Mouse (Mus musculus) kidney, adult 9 months (tissue): ENCODE measurements around the gene Sccpdh.
"Not testable (repeated sequence)": the region's sequence is repeated elsewhere in the genome, so short reads cannot be mapped to it uniquely, and the experiment has no call there.

Experiments
- DNase-seq: peaks from one replicate; pipeline ENCODE4 v3.0.0; 2022

Sccpdh gene

DNA sequence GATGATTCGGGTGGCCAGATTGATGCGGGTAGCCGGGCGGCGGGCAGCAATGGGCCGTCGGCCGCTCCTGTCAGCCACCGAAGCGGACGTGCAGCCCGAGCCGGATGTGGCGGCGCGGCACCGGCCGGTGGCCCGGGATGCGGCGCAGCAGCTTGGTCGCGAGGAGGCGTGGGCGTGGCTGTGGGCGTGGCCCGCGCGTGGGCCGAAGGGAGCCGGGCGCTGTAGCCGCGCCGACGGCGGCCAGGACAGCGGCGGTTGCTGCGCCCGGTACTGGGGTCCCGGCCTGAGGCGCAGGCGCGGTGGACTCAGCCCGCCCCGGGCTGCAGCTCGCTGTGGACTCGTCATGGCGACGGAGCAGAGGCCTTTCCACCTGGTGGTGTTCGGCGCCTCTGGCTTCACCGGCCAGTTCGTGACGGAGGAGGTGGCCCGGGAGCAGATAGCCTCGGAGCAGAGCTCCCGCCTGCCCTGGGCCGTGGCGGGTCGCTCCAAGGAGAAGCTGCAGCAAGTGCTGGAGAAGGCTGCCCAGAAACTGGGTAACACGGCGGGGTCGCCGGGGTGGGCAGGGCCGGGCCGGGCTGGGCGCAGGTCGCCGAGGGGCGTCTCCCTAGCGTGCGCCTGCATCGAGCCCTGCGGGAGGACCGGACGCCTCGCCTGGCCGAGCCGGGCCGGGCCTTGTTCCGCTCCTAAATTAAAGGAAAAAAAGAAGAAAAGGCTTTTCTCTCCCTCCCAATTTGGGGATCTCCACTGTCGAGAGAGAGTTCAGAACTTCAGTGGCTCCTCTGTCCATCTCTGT lies at the start of gene Sccpdh:
Sccpdh (plus strand) TSS at position 198 of the 793 bp plus-strand sequence.
- DNase-seq = peak; percentile 83

DNA sequence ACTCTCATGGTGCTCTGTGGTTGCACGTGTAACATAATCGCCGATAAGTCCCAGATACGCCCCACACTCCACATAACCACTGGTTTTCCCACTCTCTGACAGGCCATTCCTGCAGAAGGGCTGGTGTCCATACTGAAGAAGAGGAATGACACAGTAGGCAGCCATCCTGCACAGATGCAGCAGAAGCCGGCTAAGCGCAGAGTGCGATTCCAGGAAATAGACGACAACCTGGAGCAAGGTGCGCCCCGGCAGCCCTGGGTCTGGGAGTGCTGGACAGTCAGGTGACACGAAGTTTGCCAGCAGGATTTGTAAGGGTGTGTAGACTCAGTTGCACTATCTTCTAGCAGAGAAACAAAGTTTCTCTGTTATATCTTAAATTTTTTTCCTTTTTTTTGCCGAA lies 45.3 kb upstream of the Sccpdh start:
- no peak for DNase-seq

DNA sequence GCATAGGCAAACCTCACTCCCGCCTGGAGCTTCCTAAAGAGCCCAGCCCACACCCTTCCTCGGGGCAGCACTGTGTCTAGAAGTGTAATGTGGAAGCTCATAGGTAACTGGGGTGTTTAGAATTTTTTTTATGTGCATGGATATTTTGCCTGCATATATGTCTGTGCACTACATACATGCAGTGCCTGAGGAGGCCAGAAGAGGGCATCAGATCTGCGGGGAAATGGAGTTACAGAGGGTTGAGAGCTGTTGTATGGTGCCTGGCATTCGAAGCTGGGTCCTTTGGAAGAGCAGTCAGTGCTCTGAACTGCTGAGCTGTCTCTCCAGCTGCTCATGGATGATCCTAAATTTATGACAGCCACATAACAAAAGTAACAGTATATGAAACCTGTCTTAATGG lies 44.4 kb upstream of the Sccpdh start:
- DNase-seq = peak; percentile 41

DNA sequence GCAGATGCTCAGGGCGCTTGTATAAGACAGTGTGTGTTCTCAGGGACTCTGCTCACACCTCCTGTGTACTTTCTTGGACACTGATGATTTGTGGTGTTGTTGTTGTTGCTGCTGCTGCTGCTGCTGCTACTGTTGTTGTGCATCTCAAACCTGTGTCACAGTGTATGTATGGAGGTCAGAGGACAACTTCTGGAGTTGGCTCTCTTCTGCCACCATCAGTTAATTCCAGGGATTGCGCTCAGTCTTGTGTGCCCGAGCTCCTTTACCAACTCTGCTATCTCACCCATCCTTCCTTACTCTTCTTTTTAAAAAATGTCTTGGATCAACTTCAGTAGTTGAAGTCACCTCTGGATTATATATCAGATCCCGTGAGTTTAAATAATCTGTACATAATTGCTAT lies 43.7 kb upstream of the Sccpdh start:
- DNase-seq = peak; percentile 69

DNA sequence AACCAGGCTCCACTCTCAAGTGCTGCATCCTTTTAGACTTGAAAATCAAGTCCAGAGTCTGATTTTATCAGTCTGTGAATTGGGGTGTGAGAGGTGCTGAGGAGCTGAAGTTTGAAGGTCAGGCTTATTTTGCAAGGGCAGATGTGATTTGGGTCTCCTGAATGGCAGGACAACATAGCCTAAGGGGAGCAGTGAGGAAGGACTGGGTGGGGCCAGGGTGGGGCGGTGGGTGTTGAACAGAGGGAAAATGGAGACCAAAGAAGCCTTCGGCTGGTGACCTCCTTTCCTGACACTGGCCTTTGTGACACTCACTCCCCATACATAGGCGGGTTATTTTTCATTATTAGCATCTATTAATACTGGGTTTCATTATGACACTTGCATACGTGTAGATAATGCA lies 40.2 kb upstream of the Sccpdh start:
- no peak for DNase-seq

DNA sequence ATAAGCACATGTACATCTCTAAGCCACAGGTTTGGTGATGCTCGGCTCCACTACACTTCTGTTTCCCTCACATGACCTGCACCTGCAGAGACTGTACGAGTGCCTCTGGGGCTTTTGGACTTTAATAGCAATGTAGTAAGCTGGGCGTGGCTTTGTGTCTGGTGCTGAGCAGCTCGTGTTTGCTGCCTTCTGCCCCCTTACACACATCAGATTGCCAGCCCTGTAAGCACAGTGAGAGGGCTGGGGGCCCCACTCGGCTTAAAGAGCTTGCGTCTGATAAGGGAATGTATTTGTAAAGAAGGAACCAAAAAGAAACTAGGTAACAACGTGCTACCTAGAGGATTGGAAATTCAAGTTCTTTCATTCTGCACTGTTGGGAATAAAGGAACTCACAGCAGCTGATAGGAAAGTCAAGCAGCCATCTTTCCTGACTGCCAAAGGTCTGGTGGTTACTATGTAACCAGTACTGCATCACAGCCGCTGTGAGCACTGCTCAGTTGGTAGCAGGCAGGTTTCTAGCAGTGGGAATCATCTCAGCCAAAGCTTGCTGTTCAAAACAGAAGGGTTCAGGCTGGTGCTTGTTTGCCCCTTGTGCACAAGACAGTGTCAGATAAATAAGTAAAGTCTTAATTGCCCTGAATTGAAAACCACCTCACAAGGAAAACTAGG lies 39.4 kb upstream of the Sccpdh start:
- DNase-seq = no peak

DNA sequence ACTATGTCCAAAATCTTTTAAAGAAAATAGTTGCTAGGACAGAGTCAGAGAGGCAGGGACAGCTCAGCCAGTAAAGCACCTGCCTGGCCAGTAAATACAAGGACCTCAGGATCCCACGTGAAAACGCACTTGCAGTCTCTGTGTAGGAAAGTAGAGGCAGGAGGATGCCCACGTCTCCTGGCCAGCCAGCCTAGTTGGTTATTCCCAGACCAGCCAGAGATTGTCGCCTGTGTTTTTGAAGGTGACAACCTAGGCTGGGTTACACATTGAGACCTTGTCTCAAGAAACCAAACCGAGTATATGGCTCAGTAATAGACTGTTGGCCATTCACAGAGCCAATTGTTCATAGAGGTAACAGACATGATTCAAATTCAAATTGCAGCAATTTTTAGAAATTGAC lies 38.7 kb upstream of the Sccpdh start:
- DNase-seq = no peak

DNA sequence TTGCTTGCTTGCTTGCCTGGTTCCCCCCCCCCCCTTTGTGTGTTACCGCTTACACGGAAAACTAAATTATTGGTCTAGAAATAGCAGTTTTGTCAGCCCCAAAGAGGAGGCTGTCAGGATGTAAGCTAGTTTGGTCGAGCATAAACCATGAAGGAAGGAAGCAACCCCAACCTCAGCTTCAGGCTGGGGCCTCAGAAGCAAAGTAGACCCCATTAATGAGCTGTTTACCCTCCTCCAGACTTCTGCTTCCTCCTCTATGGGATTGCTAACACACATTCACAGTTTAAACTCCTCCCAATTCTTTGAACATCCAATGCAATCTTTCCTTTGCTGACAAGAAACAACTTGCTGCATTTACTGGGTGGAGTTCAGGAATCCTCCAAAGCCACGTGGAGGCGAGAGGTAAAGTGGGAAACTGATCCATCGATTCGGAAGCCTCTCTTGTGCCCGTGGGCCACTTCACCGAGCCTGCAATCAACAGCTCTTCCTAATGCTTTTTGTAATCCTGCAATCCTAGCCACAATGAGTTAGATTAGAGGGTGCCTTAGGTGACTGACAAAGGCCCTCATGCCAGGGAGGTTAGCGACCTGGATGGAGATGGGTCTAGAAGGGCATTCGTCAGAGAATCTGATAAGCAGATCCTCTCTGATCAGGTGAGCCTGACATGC lies 35.1 kb upstream of the Sccpdh start:
- no peak for DNase-seq

DNA sequence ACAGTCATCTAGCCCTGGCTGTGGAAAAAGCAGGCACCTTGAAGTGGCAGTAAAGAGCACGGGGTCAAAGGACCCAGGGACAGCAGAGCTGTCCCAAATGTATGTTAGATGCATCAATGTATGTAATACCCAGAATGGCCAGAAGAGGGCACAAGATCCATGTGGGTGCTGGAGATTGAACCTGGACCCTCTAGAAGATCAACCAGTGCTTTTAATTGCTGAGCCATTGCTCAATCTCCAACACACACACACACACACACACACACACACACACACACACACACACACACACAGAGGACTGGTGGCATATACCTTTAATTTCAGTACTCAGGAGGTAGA lies 34.6 kb upstream of the Sccpdh start:
- peak; percentile 48 for DNase-seq

DNA sequence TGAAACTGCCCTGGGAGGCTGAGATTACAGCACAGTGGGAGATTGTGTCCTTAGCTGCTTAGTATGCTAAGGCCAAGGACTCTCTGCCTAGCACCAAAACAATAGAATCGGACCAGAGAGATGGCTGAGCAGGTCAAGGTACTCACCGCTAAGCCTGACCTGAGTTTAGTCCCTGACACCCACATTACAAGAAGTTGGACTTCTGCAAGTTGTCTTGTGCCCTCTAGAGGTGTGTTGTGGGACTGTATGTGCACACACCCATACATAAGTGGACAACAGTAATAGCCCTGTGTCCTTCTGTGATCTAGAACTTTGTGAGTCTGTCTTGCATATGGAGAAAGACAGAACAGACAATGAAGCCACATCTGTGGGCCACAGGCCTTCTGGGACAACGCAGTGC lies 33.9 kb upstream of the Sccpdh start:
- no peak for DNase-seq

DNA sequence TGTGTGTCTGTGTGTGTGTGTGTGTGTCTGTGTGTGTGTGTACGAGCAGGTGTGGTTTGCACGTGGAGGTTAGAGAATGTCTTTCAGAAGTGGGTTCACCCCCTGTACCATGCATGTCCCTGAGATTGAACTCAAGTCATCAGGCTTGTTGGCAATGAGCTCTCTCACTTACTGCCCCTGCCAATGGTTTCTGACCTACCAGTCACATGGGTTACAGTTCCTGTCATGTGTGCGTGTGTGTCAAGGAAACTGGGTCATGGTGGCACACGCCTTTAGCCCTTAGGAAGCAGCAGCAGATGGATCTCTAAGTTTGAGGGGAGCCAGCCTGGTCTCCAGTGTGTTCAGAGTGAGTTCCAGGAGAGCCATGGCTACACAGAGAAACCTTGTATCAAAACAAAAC lies 25.3 kb upstream of the Sccpdh start:
- no peak for DNase-seq

DNA sequence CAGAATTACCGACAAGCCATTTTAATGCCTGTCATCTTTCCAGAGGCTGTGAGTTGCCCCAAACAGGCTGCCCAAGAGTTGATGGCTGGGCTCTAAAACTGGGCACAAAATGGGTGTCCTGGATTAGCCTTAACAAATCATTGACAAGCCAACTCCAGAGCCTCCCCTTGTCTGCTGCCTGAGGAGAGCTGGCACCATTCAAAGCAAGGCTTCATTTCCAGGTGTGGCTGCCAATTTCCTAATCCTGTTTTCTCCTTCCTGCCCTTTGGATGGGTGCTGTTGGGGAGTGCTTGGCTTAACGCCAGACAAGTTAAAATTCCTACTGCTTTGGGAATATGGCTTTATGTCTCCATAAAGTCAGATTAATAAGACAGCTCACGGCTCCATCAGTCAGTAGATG lies 23.9 kb upstream of the Sccpdh start:
- DNase-seq = peak; percentile 65

DNA sequence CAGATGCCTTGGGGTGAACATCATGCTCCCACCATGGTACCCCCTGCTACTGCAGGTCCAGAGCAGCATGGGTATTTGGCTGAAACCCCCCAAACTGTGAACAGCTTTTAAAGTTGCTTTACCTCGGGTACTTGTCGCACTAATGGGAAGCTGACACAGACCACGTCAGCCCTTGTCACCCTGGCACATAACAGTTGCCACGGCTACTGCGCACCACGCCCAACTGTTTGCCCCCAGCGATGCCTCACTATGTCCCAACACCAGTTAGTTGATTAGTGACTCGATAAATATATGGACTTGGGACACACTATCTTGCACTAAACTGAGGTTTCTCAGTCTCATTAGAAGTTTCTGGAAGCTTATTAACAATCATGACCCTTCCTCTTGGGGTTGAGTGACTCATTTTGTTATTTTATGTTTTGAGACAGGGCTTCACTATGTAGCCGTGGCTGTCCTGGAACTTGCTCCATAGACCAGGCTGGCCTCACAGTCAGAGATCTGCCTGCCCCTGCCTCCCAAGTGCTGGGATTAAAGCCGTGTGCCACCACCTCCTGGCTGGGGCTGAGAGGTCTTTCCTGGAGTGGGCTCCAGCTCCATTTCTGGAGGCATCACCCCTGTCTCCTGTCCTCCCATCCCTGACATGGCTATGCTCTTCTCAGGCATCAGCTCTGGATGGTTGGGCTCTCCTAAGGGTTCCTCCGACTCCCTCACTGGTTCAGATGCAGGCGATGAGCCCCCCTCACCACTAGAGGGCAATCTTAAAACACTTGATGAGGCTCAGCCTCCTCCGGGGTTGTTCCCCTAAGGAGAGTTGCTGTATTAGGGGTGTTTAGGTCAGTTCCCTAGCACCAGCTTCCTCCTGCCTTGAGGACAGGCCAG lies 22.7 kb upstream of the Sccpdh start:
- peak; percentile 84 for DNase-seq

DNA sequence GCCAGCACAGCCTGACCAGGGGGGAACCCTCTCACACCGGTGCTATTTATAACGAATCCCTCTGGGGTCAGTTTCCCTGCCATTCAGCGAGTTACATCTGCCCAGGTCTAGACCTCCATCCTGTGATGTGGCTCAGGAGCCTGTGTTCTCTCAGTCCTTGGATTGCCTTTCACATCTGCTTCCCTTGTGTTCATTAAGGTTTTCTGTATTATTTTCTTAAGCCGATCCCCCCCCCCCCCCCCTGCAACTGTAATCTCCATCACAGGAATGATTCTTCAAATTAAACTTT lies 22.1 kb upstream of the Sccpdh start:
- DNase-seq = no peak

DNA sequence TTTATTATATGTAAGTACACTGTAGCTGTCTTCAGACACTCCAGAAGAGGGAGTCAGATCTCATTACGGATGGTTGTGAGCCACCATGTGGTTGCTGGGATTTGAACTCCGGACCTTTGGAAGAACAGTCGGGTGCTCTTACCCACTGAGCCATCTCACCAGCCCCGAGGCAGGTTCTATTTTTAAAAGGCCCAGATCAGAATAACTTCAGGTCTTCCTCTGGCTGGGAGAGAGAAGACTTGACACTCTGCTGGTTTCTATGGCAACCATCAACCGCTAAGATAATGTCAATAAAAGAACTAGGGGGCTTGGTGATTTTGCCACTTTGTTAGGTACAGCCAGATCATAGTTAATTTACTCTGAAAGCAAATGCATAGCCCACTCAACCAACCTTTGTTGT lies 19.3 kb upstream of the Sccpdh start:
- DNase-seq = not testable (repeated sequence)

DNA sequence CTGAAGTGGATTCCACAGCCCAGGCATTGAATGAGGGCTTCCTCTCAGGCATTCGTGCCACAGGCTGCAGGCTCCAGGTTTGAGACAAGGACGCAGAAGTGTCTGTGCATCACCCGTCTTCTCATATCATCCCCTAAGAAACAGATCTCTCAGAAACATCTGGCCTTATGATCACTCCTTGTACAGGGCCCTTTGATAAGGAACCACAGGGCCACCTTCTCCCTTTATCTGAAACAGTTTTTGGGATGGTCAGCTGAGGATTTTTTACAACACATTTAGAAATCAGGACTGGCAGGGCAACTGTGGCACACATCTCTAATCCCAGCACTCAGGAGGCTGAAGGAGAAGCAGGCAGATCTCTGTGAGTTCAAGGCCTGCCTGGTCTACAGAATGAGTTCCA lies 18.7 kb upstream of the Sccpdh start:
- DNase-seq = no peak

DNA sequence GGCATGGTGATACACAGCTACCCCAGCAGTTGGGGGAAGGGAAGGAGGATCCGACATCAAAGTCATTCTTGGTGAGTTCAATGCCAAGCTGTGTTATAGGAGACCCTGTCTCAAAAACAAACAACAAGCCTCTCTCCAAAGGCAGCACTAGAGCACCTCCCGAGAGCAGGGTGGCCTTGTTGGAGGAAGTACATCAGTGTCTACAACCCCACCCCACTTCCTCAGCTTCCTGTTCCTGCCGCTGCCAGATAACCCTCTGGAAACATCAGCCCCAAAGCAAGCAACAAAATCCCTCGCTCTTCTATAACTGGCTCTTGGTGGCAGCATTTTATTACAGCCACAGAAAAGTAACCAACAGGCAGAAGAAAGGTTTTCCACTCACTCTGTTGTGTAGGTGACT lies 17.7 kb upstream of the Sccpdh start:
- DNase-seq = no peak

DNA sequence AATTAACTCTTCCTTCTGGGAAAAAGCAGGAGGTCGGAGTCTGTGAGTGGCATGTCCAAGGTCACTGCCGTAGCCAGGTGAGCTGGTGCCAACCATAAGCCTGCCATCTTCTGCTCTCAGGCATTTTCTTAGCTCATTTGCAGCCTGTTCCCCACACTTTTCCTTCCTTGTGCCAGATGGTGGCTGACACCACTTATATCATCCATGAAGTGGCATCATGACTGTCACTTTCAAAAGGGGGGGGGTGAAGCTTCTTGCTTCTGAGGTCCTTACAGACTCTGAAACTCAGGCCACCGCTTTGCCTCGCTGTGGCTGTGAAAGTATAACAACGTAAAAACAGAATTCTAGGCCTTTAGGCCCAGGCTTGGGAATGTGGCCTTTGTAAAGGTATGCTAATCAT lies 16.8 kb upstream of the Sccpdh start:
- no peak for DNase-seq

DNA sequence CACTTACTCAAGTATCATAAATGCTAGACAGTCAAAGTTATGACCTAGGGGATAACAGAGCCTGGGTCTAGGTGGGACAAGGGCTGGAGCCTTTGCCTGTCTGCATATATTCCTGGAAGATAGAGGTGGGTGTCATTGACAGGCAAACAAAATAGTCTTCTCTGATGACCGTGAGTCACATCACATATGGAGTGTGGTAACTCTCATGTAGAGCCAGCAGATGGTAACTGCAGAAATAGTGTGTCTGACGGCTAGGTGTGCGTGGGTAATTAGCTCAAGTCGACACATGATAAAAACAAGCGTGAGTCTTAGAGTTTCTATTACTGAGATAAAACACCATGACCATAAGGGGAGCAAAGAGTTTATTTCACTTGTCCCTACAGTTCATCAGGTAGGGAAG lies 4.9 kb upstream of the Sccpdh start:
- DNase-seq = no peak

DNA sequence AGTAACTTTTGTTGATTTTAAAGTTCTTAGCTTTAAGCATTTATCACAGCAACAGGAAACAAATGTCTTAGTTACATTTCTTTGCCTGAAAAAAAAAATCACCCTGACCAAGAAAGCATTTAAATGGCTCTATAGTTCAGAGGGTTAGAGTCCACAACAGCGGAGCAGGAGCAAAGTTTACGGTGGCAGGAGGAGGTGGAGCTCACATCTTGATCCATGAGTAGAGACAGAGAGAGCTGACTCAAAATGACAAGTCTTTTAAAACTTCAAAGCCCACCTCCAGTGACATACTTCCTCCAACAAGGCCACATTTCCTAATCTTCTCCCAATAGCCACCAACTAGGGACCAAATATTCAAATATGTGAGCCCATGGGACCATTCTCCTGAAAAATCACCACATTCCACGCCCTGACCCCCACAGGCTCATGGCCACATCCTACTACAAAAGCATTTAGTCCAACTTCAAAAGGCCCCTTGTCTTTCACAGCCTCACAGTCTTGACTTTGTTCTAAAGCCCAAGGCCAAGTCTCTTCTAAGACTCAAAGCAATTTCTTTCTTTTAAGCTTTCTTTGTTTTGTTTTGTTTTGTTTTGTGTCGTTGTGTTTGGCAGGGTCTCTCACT lies 3.6 kb upstream of the Sccpdh start:
- DNase-seq = peak; percentile 27

DNA sequence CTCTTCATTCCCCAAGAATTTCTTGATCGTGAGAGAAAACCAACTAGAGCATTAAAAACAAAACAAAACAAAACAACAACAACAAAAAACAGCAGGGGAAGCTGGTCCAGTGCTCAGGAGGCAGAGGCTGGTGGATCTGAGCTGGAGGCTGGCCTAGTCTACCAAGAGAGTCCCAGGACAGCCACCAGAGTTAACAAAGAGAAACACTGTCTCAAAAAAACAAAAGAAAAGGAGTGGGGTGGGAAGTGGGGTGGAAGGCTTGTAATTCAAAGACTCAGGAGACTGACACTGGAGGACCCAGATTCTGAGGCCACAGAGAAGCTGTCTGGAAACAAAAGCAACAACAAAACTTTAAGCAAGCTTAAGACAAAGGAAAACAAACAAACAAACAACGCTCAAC lies 1.0 kb upstream of the Sccpdh start:
- DNase-seq = no peak

DNA sequence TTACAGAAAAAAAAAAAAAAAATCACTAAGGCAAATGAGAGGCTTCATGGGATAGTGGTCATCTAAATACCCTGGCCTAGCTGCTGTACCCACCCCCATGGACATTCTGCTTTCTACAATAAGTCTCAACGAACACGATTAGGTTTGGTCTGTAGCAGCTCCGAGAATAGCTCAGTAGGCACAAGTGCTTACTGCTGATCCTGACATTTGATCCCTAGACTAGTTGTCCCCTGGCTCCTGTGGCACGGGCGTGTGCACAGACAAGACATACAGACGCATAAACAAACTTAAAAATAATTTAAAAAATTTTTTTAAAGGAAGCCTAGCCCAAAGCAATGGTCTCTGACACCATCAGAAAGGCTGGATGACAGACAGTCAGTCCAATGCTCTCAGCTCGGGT lies 560 bp upstream of the Sccpdh start:
- DNase-seq = no peak
